Mouse (Mus musculus) MEL (cell line): ENCODE measurements around the gene Zfp365. TPM values are rescaled to one million over a fixed set of nuclear protein-coding genes. Genes with fewer than 3 reads are reported as not detected.

Experiments used
- DNase-seq: peaks from one replicate; pipeline ENCODE4 v3.0.0; 2011; ENCODE audit warnings: low read depth, low spot score
- H3K27ac ChIP-seq: 2 replicates; pipeline ENCODE4 v1.5.1; 2012; ENCODE audit warnings: low read depth, mild to moderate bottlenecking, control low read depth, low read length, moderate library complexity; ENCODE audit not compliant: control insufficient read depth
- H3K27me3 ChIP-seq, 2 experiments: fragments of 150-350 bp in 1 of 2; sonication (generic) in 1 of 2; 2 replicates each; pipeline ENCODE4 v1.6.1; 2012; ENCODE audit warnings: low read length in 2 of 2, mild to moderate bottlenecking in 2 of 2, improper control_type of control experiment in 1 of 2, moderate library complexity in 1 of 2; ENCODE audit not compliant: insufficient read depth in 2 of 2, control insufficient read depth in 1 of 2
- H3K36me3 ChIP-seq, 2 experiments: 2 replicates each; pipeline ENCODE4 v1.6.1; 2012 to 2014; ENCODE audit warnings: low read length in 2 of 2, improper control_type of control experiment in 1 of 2, inconsistent platforms in 1 of 2, mild to moderate bottlenecking in 1 of 2; ENCODE audit not compliant: insufficient read depth in 2 of 2, control insufficient read depth in 1 of 2
- H3K4me1 ChIP-seq, 2 experiments: fragments of 150-350 bp in 1 of 2; sonication (generic) in 1 of 2; 2 replicates each; pipeline ENCODE4 v1.6.1; 2012; ENCODE audit warnings: low read length in 2 of 2, improper control_type of control experiment in 1 of 2, mild to moderate bottlenecking in 1 of 2; ENCODE audit not compliant: insufficient read depth in 2 of 2, control insufficient read depth in 1 of 2
- H3K4me3 ChIP-seq, 2 experiments: fragments of 150-350 bp in 1 of 2; sonication (generic) in 1 of 2; 2 replicates each; pipeline ENCODE4 v1.5.1; 2012; ENCODE audit warnings: low read depth in 2 of 2, low read length in 2 of 2, mild to moderate bottlenecking in 2 of 2, moderate library complexity in 2 of 2, control low read depth in 1 of 2, improper control_type of control experiment in 1 of 2; ENCODE audit not compliant: control insufficient read depth in 1 of 2, insufficient read depth in 1 of 2
- H3K79me2 ChIP-seq: 2 replicates; pipeline ENCODE4 v1.6.1; 2012; ENCODE audit warnings: mild to moderate bottlenecking, low read length, moderate library complexity; ENCODE audit not compliant: control insufficient read depth, poor library complexity, insufficient read depth
- H3K9ac ChIP-seq: 2 replicates; pipeline ENCODE4 v1.6.1; 2012; ENCODE audit warnings: low read depth, mild to moderate bottlenecking, control low read depth, low read length, moderate library complexity; ENCODE audit not compliant: control insufficient read depth, poor library complexity, severe bottlenecking
- H3K9me3 ChIP-seq: fragments of 150-350 bp; sonication (generic); replicated peaks from 2 replicates; pipeline ENCODE4 v1.6.1; 2012; ENCODE audit warnings: mild to moderate bottlenecking, low read length, improper control_type of control experiment, moderate library complexity; ENCODE audit not compliant: insufficient read depth
- CHD1 ChIP-seq: IDR thresholded peaks from 2 replicates; pipeline ENCODE4 v1.6.1; 2012; ENCODE audit warnings: low read depth, mild to moderate bottlenecking, inconsistent platforms, low read length, improper control_type of control experiment
- CHD2 ChIP-seq: IDR thresholded peaks from 2 replicates; pipeline ENCODE4 v1.6.1; 2011; ENCODE audit warnings: low read length, improper control_type of control experiment
- CTCF ChIP-seq, 3 experiments: IDR thresholded peaks in 2 of 3; conservative IDR thresholded peaks in 1 of 3; 2 replicates each; pipeline ENCODE4 v1.5.1; 2011 to 2012; ENCODE audit warnings: low read length in 3 of 3, low read depth in 2 of 3, mild to moderate bottlenecking in 2 of 3, improper control_type of control experiment in 1 of 3, inconsistent platforms in 1 of 3, mixed read lengths in 1 of 3, moderate library complexity in 1 of 3; ENCODE audit not compliant: control insufficient read depth in 1 of 3, insufficient read depth in 1 of 3, poor library complexity in 1 of 3, severe bottlenecking in 1 of 3
- E2F4 ChIP-seq: IDR thresholded peaks from 2 replicates; pipeline ENCODE4 v1.6.1; 2011; ENCODE audit warnings: low read depth, low read length, improper control_type of control experiment, borderline replicate concordance
- EP300 ChIP-seq, 2 experiments: IDR thresholded peaks; 2 replicates each; pipeline ENCODE4 v1.6.1; 2011; ENCODE audit warnings: improper control_type of control experiment in 2 of 2, low read length in 2 of 2, low read depth in 1 of 2, mild to moderate bottlenecking in 1 of 2
- ETS1 ChIP-seq: IDR thresholded peaks from 2 replicates; pipeline ENCODE4 v1.6.1; 2012; ENCODE audit warnings: low read depth, mild to moderate bottlenecking, inconsistent platforms, low read length, improper control_type of control experiment, moderate library complexity
- HCFC1 ChIP-seq: IDR thresholded peaks from 2 replicates; pipeline ENCODE4 v1.6.1; 2012; ENCODE audit warnings: low read depth, mild to moderate bottlenecking, inconsistent platforms, low read length, improper control_type of control experiment, moderate library complexity
- KAT2A ChIP-seq: conservative IDR thresholded peaks from 2 replicates; pipeline ENCODE4 v1.6.1; 2012; ENCODE audit warnings: low read depth, low read length, improper control_type of control experiment, inconsistent platforms
- MEF2A ChIP-seq: IDR thresholded peaks from 2 replicates; pipeline ENCODE4 v1.6.1; 2014; ENCODE audit warnings: low read depth, mild to moderate bottlenecking, inconsistent platforms, low read length, improper control_type of control experiment; ENCODE audit not compliant: poor library complexity, insufficient replicate concordance, severe bottlenecking; ENCODE audit errors: extremely low read depth
- MYB ChIP-seq: IDR thresholded peaks from 2 replicates; pipeline ENCODE4 v1.6.1; 2011; ENCODE audit warnings: mild to moderate bottlenecking, low read depth, low read length, improper control_type of control experiment
- NELFE ChIP-seq: IDR thresholded peaks from 2 replicates; pipeline ENCODE4 v1.6.1; 2011; ENCODE audit warnings: low read depth, low read length, improper control_type of control experiment
- NRF1 ChIP-seq: IDR thresholded peaks from 2 replicates; pipeline ENCODE4 v1.6.1; 2014; ENCODE audit warnings: low read depth, mild to moderate bottlenecking, inconsistent platforms, low read length, improper control_type of control experiment, moderate library complexity; ENCODE audit not compliant: poor library complexity, insufficient read depth, severe bottlenecking
- POLR2A ChIP-seq, 2 experiments: IDR thresholded peaks; 2 replicates each; pipeline ENCODE4 v1.6.1; 2011 to 2012; ENCODE audit warnings: low read length in 2 of 2, mild to moderate bottlenecking in 2 of 2, control low read depth in 1 of 2, improper control_type of control experiment in 1 of 2, low read depth in 1 of 2, moderate library complexity in 1 of 2; ENCODE audit not compliant: control insufficient read depth in 1 of 2, insufficient read depth in 1 of 2, poor library complexity in 1 of 2
- POLR2AphosphoS2 ChIP-seq: IDR thresholded peaks from 2 replicates; pipeline ENCODE4 v1.6.1; 2011; ENCODE audit warnings: low read length, improper control_type of control experiment
- POLR2AphosphoS5 ChIP-seq: IDR thresholded peaks from 2 replicates; pipeline ENCODE4 v1.6.1; 2012; ENCODE audit warnings: low read depth, borderline replicate concordance, mild to moderate bottlenecking, inconsistent platforms, low read length, moderate library complexity, mixed read lengths
- RAD21 ChIP-seq: IDR thresholded peaks from 2 replicates; pipeline ENCODE4 v1.6.1; 2011; ENCODE audit warnings: mild to moderate bottlenecking, low read depth, low read length, improper control_type of control experiment
- SMC3 ChIP-seq: IDR thresholded peaks from 2 replicates; pipeline ENCODE4 v1.6.1; 2011; ENCODE audit warnings: low read depth, low read length, improper control_type of control experiment
- USF2 ChIP-seq, 2 experiments: IDR thresholded peaks; 2 replicates each; pipeline ENCODE4 v1.6.1; 2011 to 2012; ENCODE audit warnings: improper control_type of control experiment in 2 of 2, low read length in 2 of 2, borderline replicate concordance in 1 of 2, inconsistent platforms in 1 of 2, low read depth in 1 of 2, mild to moderate bottlenecking in 1 of 2; ENCODE audit not compliant: insufficient read depth in 1 of 2
- ZC3H11A ChIP-seq: IDR thresholded peaks from 2 replicates; pipeline ENCODE4 v1.6.1; 2012; ENCODE audit warnings: low read depth, mild to moderate bottlenecking, inconsistent platforms, low read length, improper control_type of control experiment
- ZMIZ1 ChIP-seq: IDR thresholded peaks from 2 replicates; pipeline ENCODE4 v1.6.1; 2012; ENCODE audit warnings: low read depth, mild to moderate bottlenecking, inconsistent platforms, low read length, improper control_type of control experiment, moderate library complexity
- ZNF384 ChIP-seq: IDR thresholded peaks from 2 replicates; pipeline ENCODE4 v1.6.1; 2012; ENCODE audit warnings: low read depth, mild to moderate bottlenecking, inconsistent platforms, low read length, improper control_type of control experiment
- polyA plus RNA-seq, 2 experiments: library from polyadenylated mRNA; stranded (reverse) in 1 of 2; unstranded in 1 of 2; fragments of >175 nt in 1 of 2; fragments of >200 nt in 1 of 2; gene quantifications; 2 replicates each; pipeline versions ENCODE4 v1.2.1 to v1.2.4; 2012; ENCODE audit warnings: low replicate concordance in 2 of 2, low read depth in 1 of 2; ENCODE audit not compliant: insufficient read length in 2 of 2, insufficient read depth in 1 of 2, missing spikeins in 1 of 2
- total RNA-seq: library from RNA; depleted of rRNA; stranded (reverse); fragments of 300-350 nt; gene quantifications from 2 replicates; pipeline ENCODE4 v1.2.3, GENCODE M21; 2012

Gene Zfp365
- total and polyA plus RNA-seq, 3 experiments = not detected

GRCm38 (mm10) chr10:67855760-67856159 is 56.7 kb downstream of the Zfp365 start:
- H3K4me3 ChIP-seq = no peak overlapping the region
- no peaks in the 10 kb centered on the region for H3K4me1 ChIP-seq
- no peak overlapping the region for H3K9ac ChIP-seq
- DNase-seq = no peak
- no peaks in the 10 kb centered on the region for H3K79me2 ChIP-seq
- H3K36me3 ChIP-seq = no peaks in the 10 kb centered on the region
- TF ChIP-seq KAT2A (no peak), CHD1 (no peak), ZMIZ1 (no peak), NRF1 (no peak), RAD21 (no peak), MYB (no peak), NELFE (no peak), CHD2 (no peak)
- H3K27ac ChIP-seq = no peak overlapping the region
- no peaks in the 10 kb centered on the region for H3K27me3 ChIP-seq
- no peaks in the 10 kb centered on the region for H3K9me3 ChIP-seq

DNA sequence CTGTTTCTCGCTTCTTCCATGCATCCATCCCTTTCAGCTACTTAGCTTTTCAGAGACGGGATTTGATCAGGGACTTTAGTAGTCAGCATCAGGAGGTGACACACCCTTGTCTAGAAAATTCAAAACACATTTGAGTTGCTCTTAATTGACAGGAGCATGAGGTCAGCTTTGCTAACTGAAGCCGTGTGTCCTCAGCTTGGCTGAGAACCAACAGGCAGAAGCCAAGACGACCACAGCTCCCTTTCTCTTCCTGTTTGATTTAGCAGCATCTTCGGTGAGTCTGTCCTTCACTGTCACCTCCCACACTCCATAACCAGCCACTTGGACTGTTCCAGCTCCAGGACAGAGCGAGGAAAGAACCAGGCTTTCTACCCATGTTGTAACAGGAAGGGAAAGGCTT is 60.1 kb downstream of the Zfp365 start:
- Histone ChIP-seq H3K79me2 (no peaks in the 10 kb centered on the region), H3K4me3 (no peak overlapping the region), H3K9me3 (no peaks in the 10 kb centered on the region), H3K27ac (no peak overlapping the region), H3K9ac (no peak overlapping the region), H3K27me3 (no peaks in the 10 kb centered on the region), H3K4me1 (no peaks in the 10 kb centered on the region), H3K36me3 (no peaks in the 10 kb centered on the region)
- TF ChIP-seq ETS1 (no peak), HCFC1 (no peak), NRF1 (no peak), USF2 (IDR thresholded peaks at IDR 0.05; ENCODE audit: borderline replicate concordance in 1 of 2, insufficient read depth in 1 of 2, low read depth in 1 of 2, low read length in 2 of 2) (no peak), CHD1 (no peak), POLR2A (IDR thresholded peaks at IDR 0.05; ENCODE audit: control insufficient read depth in 1 of 2, insufficient read depth in 1 of 2, low read depth in 1 of 2, low read length in 2 of 2, poor library complexity in 1 of 2) (no peak), MEF2A (no peak), MYB (no peak), RAD21 (no peak), CTCF (IDR thresholded peaks at IDR 0.05 in 2 of 3, conservative IDR thresholded peaks at IDR 0.05 in 1 of 3; ENCODE audit: control insufficient read depth in 1 of 3, insufficient read depth in 1 of 3, low read depth in 2 of 3, low read length in 3 of 3, poor library complexity in 1 of 3, severe bottlenecking in 1 of 3) (no peak), ZNF384 (no peak), EP300 (IDR thresholded peaks at IDR 0.05; ENCODE audit: low read depth in 1 of 2, low read length in 2 of 2) (no peak), E2F4 (no peak), ZC3H11A (no peak), KAT2A (no peak), CHD2 (no peak), POLR2AphosphoS2 (no peak), POLR2AphosphoS5 (no peak), SMC3 (no peak)
- no peak for DNase-seq
